Mouse (Mus musculus) hindbrain, postnatal 0 days (tissue): ENCODE measurements around the gene Cebpe. TPM values are rescaled to one million over a fixed set of nuclear protein-coding genes. Genes with fewer than 3 reads are reported as not detected.

Source experiments
- ATAC-seq: fragments of 200-750 bp; cut with Nextera tagmentation; 2 replicates; pipeline ENCODE4 v1.8.0; 2017; ENCODE audit warnings: mild to moderate bottlenecking, moderate TSS enrichment, moderate library complexity
- DNase-seq: peaks from one replicate; pipeline ENCODE4 v3.0.0-alpha.2; 2015; ENCODE audit warnings: low spot score
- H3K27ac ChIP-seq: fragments of 300-500 bp; sonication (generic); 2 replicates; pipeline ENCODE4 v1.5.1; 2014; ENCODE audit warnings: mild to moderate bottlenecking
- H3K27me3 ChIP-seq: fragments of 300-500 bp; sonication (generic); 2 replicates; pipeline ENCODE4 v1.6.1; 2014; ENCODE audit warnings: low read length, mixed read lengths; ENCODE audit not compliant: insufficient read depth
- H3K36me3 ChIP-seq: fragments of 300-500 bp; sonication (generic); 2 replicates; pipeline ENCODE4 v1.6.1; 2014; ENCODE audit warnings: low read length, mixed read lengths; ENCODE audit not compliant: insufficient read depth
- H3K4me1 ChIP-seq: fragments of 300-500 bp; sonication (generic); 2 replicates; pipeline ENCODE4 v1.6.1; 2014; ENCODE audit warnings: antibody characterized with exemption, low read length, mixed read lengths; ENCODE audit not compliant: insufficient read depth
- H3K4me2 ChIP-seq: fragments of 300-500 bp; sonication (generic); 2 replicates; pipeline ENCODE4 v1.6.1; 2014; ENCODE audit warnings: low read depth, mild to moderate bottlenecking, low read length, moderate library complexity, mixed read lengths
- H3K4me3 ChIP-seq: fragments of 300-500 bp; sonication (generic); 2 replicates; pipeline ENCODE4 v1.5.1; 2014; ENCODE audit warnings: low read length
- H3K9ac ChIP-seq: fragments of 300-500 bp; sonication (generic); replicated peaks from 2 replicates; pipeline ENCODE4 v1.6.1; 2014; ENCODE audit warnings: mild to moderate bottlenecking, low read length, moderate library complexity, mixed read lengths
- H3K9me3 ChIP-seq: fragments of 300-500 bp; sonication (generic); 2 replicates; pipeline ENCODE4 v1.6.1; 2016; ENCODE audit warnings: low read length, mixed read lengths
- CTCF ChIP-seq: IDR thresholded peaks from 2 replicates; pipeline ENCODE4 v1.5.1; 2016; ENCODE audit warnings: antibody characterized with exemption, control low read depth, low read depth
- WGBS: fragments of 180-500 bp; shearing (Covaris S2); extraction: QIAGEN DNeasy Blood & Tissue Kit; methylation state at CpG from one replicate; pipeline ENCODE4 v1.1.7; 2014; 5-methylcytosine and 5-hydroxymethylcytosine counted together
- polyA plus RNA-seq: library from polyadenylated mRNA; unstranded; fragments of >200 nt; fragmentation: Nextera tagmentation; extraction: Ambion mirVana; gene quantifications from 2 replicates; pipeline ENCODE4 v1.2.1, GENCODE M21; 2015
- total RNA-seq: library from RNA; depleted of rRNA; stranded (reverse); fragments of >200 nt; gene quantifications from 2 replicates; pipeline ENCODE4 v1.2.3, GENCODE M21; 2014

The Cebpe gene
- total and polyA plus RNA-seq, 2 experiments from 2014 or later, result not detected

GRCm38 (mm10) chr14:54747942-54748917, 36.3 kb upstream of the Cebpe start:
- H3K27me3 ChIP-seq, result no peaks in the 10 kb centered on the region
- no peak overlapping the region for H3K4me3 ChIP-seq
- no peak overlapping the region for H3K27ac ChIP-seq
- peaks cover 5% of the 10 kb centered on the region; the same call in 1 of the 2 replicates for H3K4me1 ChIP-seq
- TF ChIP-seq CTCF, result no peak
- ATAC-seq (no peak), DNase-seq (no peak)
- no peak overlapping the region for H3K9ac ChIP-seq
- no peaks in the 10 kb centered on the region for H3K36me3 ChIP-seq
- H3K9me3 ChIP-seq, result no peaks in the 10 kb centered on the region
- no peak overlapping the region for H3K4me2 ChIP-seq
- 82% methylated on average over 16 of the region's 16 CpGs for WGBS

GRCm38 (mm10) chr14:54746038-54746437, 34.1 kb upstream of the Cebpe start:
- TF ChIP-seq CTCF, result no peak
- H3K27ac ChIP-seq, result no peak overlapping the region
- 94% methylated on average over 9 of the region's 9 CpGs for WGBS
- no peaks in the 10 kb centered on the region for H3K4me1 ChIP-seq
- no peak overlapping the region for H3K4me3 ChIP-seq
- no peak overlapping the region for H3K4me2 ChIP-seq
- no peaks in the 10 kb centered on the region for H3K27me3 ChIP-seq
- no peaks in the 10 kb centered on the region for H3K36me3 ChIP-seq
- ATAC-seq, result no peak
- no peak overlapping the region for H3K9ac ChIP-seq
- H3K9me3 ChIP-seq, result no peaks in the 10 kb centered on the region
- no peak for DNase-seq

- H3K9ac ChIP-seq, result no peak overlapping the region
- H3K27me3 ChIP-seq, result no peaks in the 10 kb centered on the region
- no peak overlapping the region for H3K4me2 ChIP-seq
- H3K4me1 ChIP-seq, result no peaks in the 10 kb centered on the region
- no peak for DNase-seq
- no peak overlapping the region for H3K27ac ChIP-seq
- no peak for ATAC-seq
- no peak for TF ChIP-seq CTCF
- H3K9me3 ChIP-seq, result no peaks in the 10 kb centered on the region
- whole genome bisulfite sequencing, result 77% methylated on average over 8 of the region's 8 CpGs
- H3K4me3 ChIP-seq, result no peak overlapping the region
- H3K36me3 ChIP-seq, result no peaks in the 10 kb centered on the region
These were observed 32.5 kb upstream of the Cebpe start for GRCm38 (mm10) chr14:54744473-54744872.

GRCm38 (mm10) chr14:54742375-54742774, 30.4 kb upstream of the Cebpe start:
- H3K9me3 ChIP-seq, result no peaks in the 10 kb centered on the region
- whole genome bisulfite sequencing, result 74% methylated on average over 2 of the region's 2 CpGs
- H3K4me2 ChIP-seq, result no peak overlapping the region
- no peak for TF ChIP-seq CTCF
- H3K27ac ChIP-seq, result no peak overlapping the region
- no peaks in the 10 kb centered on the region for H3K36me3 ChIP-seq
- no peak overlapping the region for H3K4me3 ChIP-seq
- no peak overlapping the region for H3K9ac ChIP-seq
- no peaks in the 10 kb centered on the region; the same call in 1 of the 2 replicates for H3K4me1 ChIP-seq
- no peaks in the 10 kb centered on the region for H3K27me3 ChIP-seq
- ATAC-seq (no peak), DNase-seq (no peak)

- 89% methylated on average over 6 of the region's 6 CpGs for WGBS
- no peak overlapping the region for H3K4me3 ChIP-seq
- DNase-seq, result no peak
- no peaks in the 10 kb centered on the region for H3K9me3 ChIP-seq
- no peak for TF ChIP-seq CTCF
- no peaks in the 10 kb centered on the region; the same call in 1 of the 2 replicates for H3K4me1 ChIP-seq
- ATAC-seq, result no peak
- no peaks in the 10 kb centered on the region for H3K36me3 ChIP-seq
- H3K27ac ChIP-seq, result no peak overlapping the region
- H3K9ac ChIP-seq, result no peak overlapping the region
- H3K27me3 ChIP-seq, result no peaks in the 10 kb centered on the region
- H3K4me2 ChIP-seq, result no peak overlapping the region
These were observed 29.7 kb upstream of the Cebpe start for GRCm38 (mm10) chr14:54741721-54742120.

- no peak for DNase-seq
- WGBS, result 55% methylated on average over 10 of the region's 10 CpGs
- Histone ChIP-seq H3K4me2 (no peak overlapping the region), H3K4me1 (no peaks in the 10 kb centered on the region; the same call in 1 of the 2 replicates), H3K36me3 (no peaks in the 10 kb centered on the region), H3K27ac (peak overlapping the region; percentile 54; the same call in 1 of the 2 replicates), H3K4me3 (no peak overlapping the region), H3K9ac (no peak overlapping the region), H3K9me3 (no peaks in the 10 kb centered on the region), H3K27me3 (no peaks in the 10 kb centered on the region)
- no peak for ATAC-seq
- TF ChIP-seq CTCF, result no peak
These were observed 25.7 kb upstream of the Cebpe start for GRCm38 (mm10) chr14:54737634-54738033.
